Mouse (Mus musculus) cerebellum, adult 2 months (tissue): ENCODE measurements around the gene Fhad1.

Source experiments
- CTCF ChIP-seq: fragments of 200-500 bp; IDR thresholded peaks from 2 replicates; pipeline ENCODE4 v1.5.1; 2011; ENCODE audit warnings: low read depth, mild to moderate bottlenecking, control low read depth, low read length, moderate library complexity, borderline replicate concordance; ENCODE audit not compliant: insufficient read depth
- POLR2A ChIP-seq: fragments of 200-500 bp; IDR thresholded peaks from 2 replicates; pipeline ENCODE4 v1.6.1; 2011; ENCODE audit warnings: low read length, control low read depth, borderline replicate concordance; ENCODE audit not compliant: insufficient read depth

DNA sequence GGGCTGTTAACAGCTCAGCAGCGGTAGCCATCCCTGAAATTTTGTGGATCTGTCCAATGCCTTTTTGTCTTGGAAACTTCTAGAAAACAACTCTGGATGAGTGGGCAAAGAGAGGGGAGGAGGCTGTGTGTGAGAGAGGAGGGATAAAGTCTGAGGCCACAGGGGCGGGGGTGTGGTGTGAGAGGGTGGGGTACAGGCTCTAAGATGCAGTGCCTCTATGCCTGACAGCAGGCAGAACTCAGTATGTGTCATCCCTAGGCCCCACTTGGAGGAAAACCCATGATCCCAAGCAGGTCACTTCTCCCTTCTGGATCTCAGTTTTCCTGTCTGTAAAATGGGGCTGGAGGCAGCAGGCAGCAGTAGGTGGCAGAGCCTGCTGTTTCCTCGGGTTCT, 143.6 kb downstream of the Fhad1 start:
- no peak for TF ChIP-seq POLR2A
- no peak for TF ChIP-seq CTCF
